Mouse (Mus musculus): ENCODE measurements around the gene Mboat7. TPM values are rescaled to one million over a fixed set of nuclear protein-coding genes. Genes with fewer than 3 reads are reported as not detected.

Gene Mboat7
- total and polyA plus RNA-seq, 3 experiments = 21.3 to 57.0 (median 36.2) TPM

GRCm38 (mm10) chr7:3676371-3676770, 17.0 kb downstream of the Mboat7 start:
- H3K4me3 ChIP-seq (ENCODE audit: low read depth, low read length) = no peak overlapping the region
- H3K4me1 ChIP-seq (ENCODE audit: insufficient read depth, low read depth, low read length) = peaks cover 7% of the 10 kb centered on the region; the same call in 1 of the 2 replicates
- ATAC-seq (ENCODE audit: extremely low read depth, insufficient number of reproducible peaks, low FRiP score, poor library complexity, severe bottlenecking) (no peak), DNase-seq (ENCODE audit: low spot score) (no peak)
- H3K36me3 ChIP-seq (replicated peaks) = peaks cover 32% of the 10 kb centered on the region
- H3K27me3 ChIP-seq (ENCODE audit: insufficient read depth, low read length) = peaks cover under 1% of the 10 kb centered on the region; the same call in 1 of the 2 replicates
- TF ChIP-seq CTCF (IDR thresholded peaks at IDR 0.05; ENCODE audit: low read depth, low read length) (no peak), GATA2 (IDR thresholded peaks at IDR 0.05; ENCODE audit: borderline replicate concordance, low read depth, low read length) (no peak), TAL1 (conservative IDR thresholded peaks at IDR 0.05; ENCODE audit: low read depth, low read length) (no peak), GATA1 (IDR thresholded peaks at IDR 0.05; ENCODE audit: borderline replicate concordance, low read length) (no peak), POLR2AphosphoS5 (IDR thresholded peaks at IDR 0.05; ENCODE audit: insufficient replicate concordance, low read depth, low read length) (no peak)
- no peaks in the 10 kb centered on the region for H3K9me3 ChIP-seq (replicated peaks)

GRCm38 (mm10) chr7:3675228-3675548, 18.1 kb downstream of the Mboat7 start:
- no peak for TF ChIP-seq POLR2AphosphoS5 (IDR thresholded peaks at IDR 0.05; ENCODE audit: insufficient replicate concordance, low read depth, low read length)
- TF ChIP-seq GATA2 (IDR thresholded peaks at IDR 0.05; ENCODE audit: borderline replicate concordance, low read depth, low read length) = no peak
- TF ChIP-seq TAL1 (conservative IDR thresholded peaks at IDR 0.05; ENCODE audit: low read depth, low read length) = no peak
- H3K27me3 ChIP-seq (ENCODE audit: insufficient read depth, low read length) = peaks cover 4% of the 10 kb centered on the region; the same call in 1 of the 2 replicates
- ATAC-seq (ENCODE audit: extremely low read depth, insufficient number of reproducible peaks, low FRiP score, poor library complexity, severe bottlenecking) = no peak
- DNase-seq (ENCODE audit: low spot score) = no peak
- peaks cover 26% of the 10 kb centered on the region for H3K36me3 ChIP-seq (replicated peaks)
- H3K9me3 ChIP-seq (replicated peaks) = no peaks in the 10 kb centered on the region
- H3K4me3 ChIP-seq (ENCODE audit: low read depth, low read length) = no peak overlapping the region
- H3K4me1 ChIP-seq (ENCODE audit: insufficient read depth, low read depth, low read length) = peaks cover 7% of the 10 kb centered on the region; the same call in 1 of the 2 replicates

GRCm38 (mm10) chr7:3674507-3675227, 18.7 kb downstream of the Mboat7 start:
- TF ChIP-seq TAL1 (conservative IDR thresholded peaks at IDR 0.05; ENCODE audit: low read depth, low read length) (no peak), POLR2AphosphoS5 (IDR thresholded peaks at IDR 0.05; ENCODE audit: insufficient replicate concordance, low read depth, low read length) (no peak), CTCF (IDR thresholded peaks at IDR 0.05; ENCODE audit: low read depth, low read length) (peak; percentile 95)
- Histone ChIP-seq H3K4me3 (ENCODE audit: low read depth, low read length) (no peak overlapping the region), H3K27me3 (ENCODE audit: insufficient read depth, low read length) (peaks cover 4% of the 10 kb centered on the region; the same call in 1 of the 2 replicates), H3K9me3 (replicated peaks) (no peaks in the 10 kb centered on the region), H3K4me1 (ENCODE audit: insufficient read depth, low read depth, low read length) (peaks cover 7% of the 10 kb centered on the region; the same call in 1 of the 2 replicates), H3K36me3 (replicated peaks) (peaks cover 27% of the 10 kb centered on the region)
- peak; percentile 53 for DNase-seq (ENCODE audit: low spot score)
- ATAC-seq (ENCODE audit: extremely low read depth, insufficient number of reproducible peaks, low FRiP score, poor library complexity, severe bottlenecking) = peak; percentile 73

- ATAC-seq (ENCODE audit: extremely low read depth, insufficient number of reproducible peaks, low FRiP score, poor library complexity, severe bottlenecking) (no peak), DNase-seq (ENCODE audit: low spot score) (no peak)
- Histone ChIP-seq H3K27me3 (ENCODE audit: insufficient read depth, low read length) (peaks cover 4% of the 10 kb centered on the region; the same call in 1 of the 2 replicates), H3K4me1 (ENCODE audit: insufficient read depth, low read depth, low read length) (peaks cover 34% of the 10 kb centered on the region), H3K4me3 (ENCODE audit: low read depth, low read length) (peak overlapping the region; percentile 53; the same call in 1 of the 2 replicates), H3K9me3 (replicated peaks) (no peaks in the 10 kb centered on the region), H3K36me3 (replicated peaks) (peaks cover 27% of the 10 kb centered on the region)
- TF ChIP-seq TAL1 (conservative IDR thresholded peaks at IDR 0.05; ENCODE audit: low read depth, low read length) = no peak
- no peak for TF ChIP-seq CTCF (IDR thresholded peaks at IDR 0.05; ENCODE audit: low read depth, low read length)
- no peak for TF ChIP-seq GATA2 (IDR thresholded peaks at IDR 0.05; ENCODE audit: borderline replicate concordance, low read depth, low read length)
- no peak for TF ChIP-seq POLR2AphosphoS5 (IDR thresholded peaks at IDR 0.05; ENCODE audit: insufficient replicate concordance, low read depth, low read length)
- no peak for TF ChIP-seq GATA1 (IDR thresholded peaks at IDR 0.05; ENCODE audit: borderline replicate concordance, low read length)
These were observed 26.4 kb downstream of the Mboat7 start for GRCm38 (mm10) chr7:3666921-3667391.

GRCm38 (mm10) chr7:3665215-3666114, 27.9 kb downstream of the Mboat7 start, which contains the start of gene Leng1:
Gene Leng1, minus strand, starts transcription at chr7:3665840.
- ATAC-seq (ENCODE audit: extremely low read depth, insufficient number of reproducible peaks, low FRiP score, poor library complexity, severe bottlenecking) (peak; percentile 98), DNase-seq (ENCODE audit: low spot score) (peak; percentile 94)
- Histone ChIP-seq H3K9me3 (replicated peaks) (no peaks in the 10 kb centered on the region), H3K27me3 (ENCODE audit: insufficient read depth, low read length) (no peaks in the 10 kb centered on the region), H3K36me3 (replicated peaks) (peaks cover 42% of the 10 kb centered on the region), H3K4me3 (ENCODE audit: low read depth, low read length) (peak within 1 kb of the TSS; percentile 86), H3K4me1 (ENCODE audit: insufficient read depth, low read depth, low read length) (peaks cover 35% of the 10 kb centered on the region)
- TF ChIP-seq GATA2 (IDR thresholded peaks at IDR 0.05; ENCODE audit: borderline replicate concordance, low read depth, low read length) (no peak), TAL1 (conservative IDR thresholded peaks at IDR 0.05; ENCODE audit: low read depth, low read length) (no peak), POLR2AphosphoS5 (IDR thresholded peaks at IDR 0.05; ENCODE audit: insufficient replicate concordance, low read depth, low read length) (no peak), CTCF (IDR thresholded peaks at IDR 0.05; ENCODE audit: low read depth, low read length) (no peak), GATA1 (IDR thresholded peaks at IDR 0.05; ENCODE audit: borderline replicate concordance, low read length) (no peak)

All from G1E (cell line).